Mouse (Mus musculus) common myeloid progenitor, adult 5-6 weeks (primary cell): ENCODE data around the gene Prr15l. TPM values are rescaled to one million over a fixed set of nuclear protein-coding genes. Genes with fewer than 3 reads are reported as not detected.

Experiments used
- ATAC-seq: replicated peaks from 2 replicates; pipeline ENCODE4 v1.8.0; 2016; ENCODE audit warnings: low read depth, mild to moderate bottlenecking, moderate TSS enrichment, inconsistent platforms; ENCODE audit not compliant: poor library complexity, severe bottlenecking
- total RNA-seq: library from RNA; stranded (forward); fragments of 200-1000, 187-1606 nt; gene quantifications from 2 replicates; pipeline ENCODE4 v1.2.3, GENCODE M21; 2017

The Prr15l gene
- total RNA-seq, 1 experiment from 2014 or later: not detected

DNA sequence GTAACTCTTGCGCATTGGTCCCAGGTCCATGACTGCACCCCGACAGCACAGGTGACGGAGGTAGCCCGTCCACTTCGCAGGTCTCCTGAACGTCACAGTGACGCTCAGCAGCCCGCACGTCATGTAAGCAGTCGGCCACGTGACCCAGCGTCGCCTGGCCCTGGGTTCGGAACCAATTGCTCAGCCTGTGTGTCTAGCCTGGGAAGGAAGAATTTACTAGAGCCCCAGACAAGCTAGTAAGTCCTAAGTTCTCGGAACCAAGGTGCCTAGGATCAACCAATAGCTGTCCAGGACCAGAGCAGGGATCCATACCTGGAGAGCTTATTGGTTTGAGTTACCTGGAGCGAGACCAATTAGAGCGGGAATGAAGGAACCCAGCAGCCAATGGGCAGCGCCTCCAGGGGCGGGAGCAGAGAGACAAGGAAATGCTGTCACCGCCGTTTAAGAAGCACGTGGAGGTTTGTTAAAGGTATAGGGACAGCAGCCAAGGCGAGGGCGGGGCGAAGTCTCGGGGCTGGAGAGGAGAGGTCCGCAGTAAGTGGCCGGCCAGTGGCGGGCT is 15.9 kb downstream of the Prr15l start, which contains the start of gene Pnpo:
Gene Pnpo, minus strand, starts transcription at position 241 of the 559 bp plus-strand sequence.
- ATAC-seq: peak; percentile 83

DNA sequence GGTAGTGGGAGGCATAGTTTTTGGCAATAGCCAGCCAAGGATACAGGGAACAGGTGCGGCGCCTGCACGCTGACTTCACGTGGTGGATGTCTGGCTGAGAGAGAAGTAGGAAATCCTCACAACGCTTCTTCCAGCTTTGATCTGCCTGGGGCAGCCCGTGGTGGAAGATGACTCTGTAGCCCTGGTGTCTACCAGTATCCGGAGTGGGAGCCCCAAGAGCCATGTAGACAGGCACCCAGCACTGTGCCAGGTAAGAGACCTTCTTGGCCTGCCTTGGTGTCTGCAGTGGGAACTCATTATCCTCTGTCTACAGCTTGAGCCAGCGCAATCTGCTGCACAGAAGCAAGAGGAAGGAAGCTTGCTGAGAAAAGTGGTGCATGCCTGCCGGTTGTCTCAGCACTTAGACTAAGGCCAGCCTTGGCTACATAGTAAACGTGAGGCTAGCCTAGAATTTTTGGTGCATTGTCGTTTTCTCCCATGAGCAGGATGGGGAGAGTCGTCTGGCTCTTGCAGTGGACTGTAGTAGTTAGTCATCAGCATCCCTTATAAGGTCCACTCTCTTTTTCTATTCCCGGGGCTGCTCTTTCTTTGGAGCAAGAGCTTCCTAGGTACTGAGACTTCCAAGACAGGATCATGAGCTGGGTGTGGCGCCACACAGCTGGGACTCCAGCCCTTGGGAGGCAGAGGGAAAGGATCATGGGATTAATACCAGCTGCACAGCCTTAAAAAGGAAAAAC is 17.1 kb downstream of the Prr15l start:
- ATAC-seq: no peak

GRCm38 (mm10) chr11:96946498-96946897 is 18.6 kb downstream of the Prr15l start:
- no peak for ATAC-seq

DNA sequence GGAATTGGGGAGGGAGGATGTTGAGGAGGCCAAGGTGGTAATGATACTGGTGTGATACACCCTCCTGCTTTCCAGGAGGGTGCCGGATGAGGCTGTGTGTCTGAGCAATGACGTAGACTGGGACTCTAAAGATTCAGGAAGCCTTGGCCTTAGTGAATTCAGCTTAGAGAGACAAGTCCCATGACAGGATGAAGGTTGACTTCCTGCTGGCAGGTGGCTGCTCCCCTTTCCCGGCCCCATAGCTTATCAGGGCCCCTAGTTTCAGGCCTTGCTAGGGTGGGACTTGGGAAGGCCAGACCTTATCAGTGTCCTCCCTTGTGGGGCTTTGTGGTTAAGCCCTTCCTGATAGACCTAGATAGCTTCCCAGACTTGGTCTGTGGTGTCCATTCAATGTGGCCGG is 19.9 kb downstream of the Prr15l start:
- ATAC-seq: peak; percentile 34

DNA sequence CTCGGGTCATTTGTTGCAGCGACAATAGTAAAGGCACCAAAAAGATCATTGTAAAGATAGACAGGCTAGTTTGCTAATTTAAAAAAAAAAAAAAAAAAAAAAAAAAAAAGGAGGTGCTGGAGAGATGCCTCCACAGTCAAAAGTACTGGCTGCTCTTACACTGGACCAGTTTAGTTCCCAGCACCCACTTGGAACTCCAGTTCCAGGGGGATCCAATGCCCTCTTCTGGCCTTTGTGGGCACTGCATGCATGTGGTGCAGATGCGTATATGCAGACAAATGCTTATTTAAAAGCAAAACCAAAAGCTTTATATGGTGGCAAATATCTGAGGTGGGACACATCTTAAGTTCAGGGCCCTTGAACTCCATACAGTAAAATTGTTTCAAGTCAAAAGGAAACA is 22.9 kb downstream of the Prr15l start:
- no peak for ATAC-seq

DNA sequence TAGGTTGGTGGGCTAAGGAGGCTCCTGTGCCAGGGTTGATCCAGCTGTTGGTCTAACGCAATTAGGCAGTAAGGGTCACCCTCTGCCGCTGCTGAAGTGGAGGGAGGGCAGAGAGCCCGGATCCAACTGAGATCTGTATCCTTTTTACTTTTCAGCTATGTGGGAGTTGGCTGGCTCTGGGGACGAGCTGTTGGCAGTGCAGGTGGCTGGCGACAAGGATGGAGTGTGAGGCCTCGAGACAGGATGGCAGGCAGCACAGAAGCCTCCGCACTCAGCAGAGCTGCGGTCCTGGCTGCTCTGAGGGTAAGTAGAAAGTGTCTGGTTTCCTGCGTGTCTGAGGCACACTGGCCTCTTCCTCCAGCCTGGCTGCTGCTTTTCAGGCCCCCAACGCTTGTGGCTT is 24.5 kb downstream of the Prr15l start:
- ATAC-seq: no peak

DNA sequence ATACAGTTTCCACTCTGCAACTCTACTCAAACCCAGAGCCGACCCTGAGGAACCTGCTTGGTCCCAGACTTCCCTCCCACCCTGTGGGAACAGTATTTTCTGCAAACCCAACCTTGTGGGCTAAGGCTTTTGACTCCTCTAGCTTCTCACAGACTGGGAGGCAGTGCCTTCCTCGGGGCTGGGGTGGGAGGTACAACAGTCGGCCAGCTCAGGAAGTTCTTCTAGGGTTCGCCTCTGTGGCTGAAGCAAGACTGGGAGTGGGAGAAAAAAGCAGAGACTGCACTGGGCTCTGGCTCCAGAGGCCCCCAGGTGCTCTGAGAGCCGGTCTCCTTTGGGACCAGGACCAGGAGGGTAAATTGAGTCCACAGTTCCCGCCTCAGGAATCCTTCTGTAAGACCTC is 25.0 kb downstream of the Prr15l start:
- ATAC-seq: no peak

DNA sequence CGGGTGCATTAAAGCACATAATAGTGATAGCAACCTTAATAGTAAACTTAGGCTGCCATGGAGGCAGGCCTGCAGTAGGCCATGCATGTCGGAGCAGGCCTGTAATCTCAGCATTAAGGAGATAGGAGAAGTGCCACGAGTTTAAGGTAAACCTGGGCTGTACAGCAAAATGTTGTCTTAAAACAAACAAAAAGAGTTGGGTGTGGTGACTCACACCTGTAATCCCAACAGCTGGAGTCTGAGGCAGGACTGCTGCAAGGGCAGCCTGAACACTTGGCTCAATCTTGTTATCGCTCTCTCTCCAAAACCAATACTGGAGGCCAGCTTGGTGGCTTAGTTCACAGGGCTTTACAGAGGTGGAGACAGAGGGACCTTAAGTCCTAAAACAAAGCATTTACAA is 27.2 kb downstream of the Prr15l start:
- no peak for ATAC-seq

GRCm38 (mm10) chr11:96956009-96956724 is 28.3 kb downstream of the Prr15l start:
- ATAC-seq: no peak

- no peak for ATAC-seq
Measured at GRCm38 (mm10) chr11:96957061-96957805, 29.3 kb downstream of the Prr15l start.

GRCm38 (mm10) chr11:96963580-96963979 is 35.7 kb downstream of the Prr15l start:
- ATAC-seq: peak; percentile 64

DNA sequence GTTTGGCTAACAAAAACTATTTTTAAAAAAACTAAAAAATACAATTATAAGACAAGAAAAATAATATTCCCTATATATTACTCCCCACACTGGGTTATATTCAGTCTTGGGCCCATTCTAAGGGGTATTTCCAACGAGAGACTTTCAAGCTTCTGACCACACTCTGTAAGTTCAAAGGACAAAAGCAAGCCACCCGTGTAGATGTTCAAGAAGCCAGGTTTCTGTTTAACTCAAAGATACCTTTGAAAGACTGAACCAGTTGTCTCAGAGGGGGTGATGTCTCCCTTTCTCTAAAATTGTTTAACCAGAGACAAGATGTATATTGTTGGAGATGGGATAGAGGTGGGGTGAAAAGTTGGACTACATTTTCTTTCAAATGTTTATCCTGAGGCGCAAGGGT is 38.3 kb downstream of the Prr15l start:
- ATAC-seq: no peak

- peak; percentile 55 for ATAC-seq
Measured at GRCm38 (mm10) chr11:96966914-96967543, 39.1 kb downstream of the Prr15l start.

- ATAC-seq: peak; percentile 24
Measured at GRCm38 (mm10) chr11:96967544-96968269, 39.8 kb downstream of the Prr15l start.

DNA sequence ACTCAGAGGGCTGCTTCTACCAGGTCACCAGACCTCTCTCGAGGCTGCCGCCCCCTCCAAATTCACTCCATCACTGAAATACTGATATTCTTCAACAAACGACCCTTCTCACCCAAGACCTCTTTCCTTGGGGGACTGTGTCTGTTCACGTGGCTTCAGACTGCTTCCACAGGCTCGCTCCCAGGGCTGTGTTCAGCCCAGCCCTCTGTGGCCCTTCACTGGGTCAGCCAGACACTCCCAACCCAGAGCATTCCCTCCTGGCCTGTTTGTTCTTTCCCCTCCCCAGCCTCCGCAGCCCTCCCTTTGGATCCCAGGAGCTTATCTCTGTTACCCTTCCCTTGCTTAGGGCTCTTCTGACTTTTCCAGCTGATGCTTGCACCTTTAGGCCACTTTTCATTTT is 40.6 kb downstream of the Prr15l start:
- no peak for ATAC-seq

DNA sequence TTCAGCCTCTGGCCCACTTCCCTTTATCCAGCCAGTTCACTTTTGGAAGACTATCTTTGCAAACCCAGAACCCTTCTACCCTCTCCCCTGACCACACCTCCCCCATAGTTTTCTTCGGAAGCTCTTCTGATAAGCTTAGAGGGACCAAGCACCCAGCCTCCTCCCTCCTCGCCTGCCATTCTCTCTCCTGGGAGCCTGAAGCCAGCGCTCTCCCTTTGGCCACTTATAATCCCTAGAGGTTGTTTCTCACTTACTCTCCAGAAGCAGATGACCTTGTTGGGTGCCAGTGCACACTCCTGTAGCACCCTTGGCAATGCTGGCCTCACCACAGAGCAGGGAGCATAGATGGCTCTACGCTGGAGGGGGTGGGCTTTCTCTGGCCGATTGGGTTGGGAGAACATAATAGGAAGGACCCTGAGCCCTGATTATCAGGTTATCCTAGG is 41.4 kb downstream of the Prr15l start:
- ATAC-seq: peak; percentile 27; the same call in 1 of the 2 replicates

DNA sequence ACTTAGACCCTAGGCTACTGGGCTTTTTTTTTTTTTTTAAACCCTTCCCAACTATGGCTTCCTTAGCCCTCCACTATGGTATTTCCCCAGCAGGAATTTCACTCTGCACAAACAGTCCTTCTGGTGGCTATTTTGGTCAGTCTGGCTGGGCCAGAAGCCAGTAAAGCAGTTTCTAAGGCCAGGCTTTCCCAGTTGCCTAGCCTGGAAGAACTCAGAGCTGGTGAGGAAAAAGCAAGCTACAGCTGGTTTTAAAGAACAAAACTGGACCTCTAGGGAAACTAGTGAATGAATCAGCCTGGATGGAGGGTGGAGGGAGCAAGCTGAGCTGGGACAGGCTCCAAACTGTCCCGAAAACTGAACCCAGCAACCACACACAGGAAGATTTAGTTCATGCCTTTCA is 41.8 kb downstream of the Prr15l start:
- no peak for ATAC-seq

DNA sequence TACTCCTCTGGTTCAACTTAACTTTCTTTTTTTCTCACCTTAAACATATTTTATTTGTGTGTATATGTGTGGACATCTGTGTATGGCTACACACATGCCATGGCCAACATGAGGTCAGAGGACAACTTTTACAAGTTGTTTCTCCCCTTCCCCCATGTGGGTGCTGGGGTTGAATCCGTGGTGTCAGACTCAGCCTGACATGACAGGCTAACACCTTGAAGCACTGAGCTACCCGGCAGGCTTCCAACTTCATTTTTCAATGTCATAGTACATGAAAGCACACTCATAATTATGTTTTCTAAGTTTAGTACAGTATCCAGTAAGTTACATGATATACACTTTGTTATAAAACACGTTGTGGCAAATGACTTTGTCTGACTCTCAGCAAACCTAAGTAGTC is 42.4 kb downstream of the Prr15l start:
- ATAC-seq: no peak

DNA sequence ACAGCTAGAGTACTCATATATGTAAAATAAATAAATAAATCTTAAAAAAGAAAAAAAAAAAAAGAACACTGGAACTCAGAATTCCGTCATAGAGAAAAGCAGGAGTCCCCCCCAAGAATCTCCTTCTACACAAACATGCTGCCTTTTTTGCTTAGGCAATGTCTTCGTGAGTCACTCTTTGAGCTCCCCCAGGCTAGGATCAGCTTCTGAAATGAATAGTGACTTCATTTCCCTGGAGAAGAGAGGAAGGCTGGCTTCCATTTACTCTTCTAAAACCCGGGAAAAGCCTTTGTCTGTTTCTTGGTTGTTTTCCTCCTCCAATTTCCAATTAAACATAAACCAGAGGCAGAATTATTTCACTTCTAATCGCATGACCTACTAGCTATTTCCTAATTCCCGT is 45.0 kb downstream of the Prr15l start:
- no peak for ATAC-seq
